Mouse (Mus musculus) kidney, adult 11 months (tissue): ENCODE results near the gene Sdhd.

Experiments used
- DNase-seq: peaks from one replicate; pipeline ENCODE4 v3.0.0; 2022

The Sdhd gene

DNA sequence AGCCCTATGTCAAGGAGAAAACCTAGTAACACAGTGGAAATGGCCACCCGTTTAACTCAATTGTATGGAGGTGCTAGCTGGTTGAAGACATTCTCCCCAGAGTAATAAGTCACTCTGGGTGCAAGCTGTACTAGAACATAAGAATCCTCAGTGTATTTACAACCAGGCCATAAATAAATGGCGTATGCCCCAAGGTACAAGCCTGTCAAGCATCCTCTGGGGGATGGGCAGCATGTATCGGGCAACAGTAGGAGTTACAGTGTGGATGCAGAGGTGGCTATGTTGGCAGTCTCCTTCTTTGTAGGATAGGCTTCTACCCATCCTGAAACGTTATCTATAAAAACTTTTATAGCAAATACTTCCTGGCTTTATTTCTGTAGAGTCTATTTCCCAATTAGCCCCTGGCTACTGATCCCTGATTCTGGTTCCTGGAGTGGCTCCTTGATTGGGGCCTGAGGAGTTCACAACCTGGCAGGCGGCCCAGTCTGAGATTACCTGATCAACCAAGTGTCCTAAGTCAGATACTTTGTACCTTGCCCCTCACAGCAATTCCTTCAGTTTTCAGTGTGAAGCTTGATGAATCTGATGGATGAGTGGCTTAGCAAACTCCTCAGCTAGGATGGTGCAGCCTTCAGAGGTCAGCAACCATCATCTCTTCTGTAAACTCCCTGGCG, 18.3 kb downstream of the Sdhd start:
- DNase-seq: peak; percentile 81

DNA sequence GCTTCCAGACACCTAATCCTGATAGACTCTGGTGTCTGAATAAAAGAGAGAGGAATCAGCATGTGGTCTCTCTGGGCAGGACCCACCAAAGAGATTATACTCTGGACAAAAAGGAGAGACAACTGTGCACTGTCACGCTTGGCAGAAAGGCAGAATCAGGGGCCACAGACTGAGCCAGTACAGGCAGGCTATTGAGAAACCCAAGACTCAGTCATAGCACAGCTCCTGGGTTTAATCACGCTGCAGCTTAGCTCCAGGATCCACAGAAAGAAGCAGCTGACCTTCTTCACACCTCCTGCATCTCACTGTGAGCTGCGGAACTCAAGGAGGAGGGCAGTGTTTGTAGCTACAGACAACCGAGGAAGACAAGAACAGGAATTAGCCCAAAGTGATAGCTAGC, 23.2 kb downstream of the Sdhd start:
- no peak for DNase-seq

DNA sequence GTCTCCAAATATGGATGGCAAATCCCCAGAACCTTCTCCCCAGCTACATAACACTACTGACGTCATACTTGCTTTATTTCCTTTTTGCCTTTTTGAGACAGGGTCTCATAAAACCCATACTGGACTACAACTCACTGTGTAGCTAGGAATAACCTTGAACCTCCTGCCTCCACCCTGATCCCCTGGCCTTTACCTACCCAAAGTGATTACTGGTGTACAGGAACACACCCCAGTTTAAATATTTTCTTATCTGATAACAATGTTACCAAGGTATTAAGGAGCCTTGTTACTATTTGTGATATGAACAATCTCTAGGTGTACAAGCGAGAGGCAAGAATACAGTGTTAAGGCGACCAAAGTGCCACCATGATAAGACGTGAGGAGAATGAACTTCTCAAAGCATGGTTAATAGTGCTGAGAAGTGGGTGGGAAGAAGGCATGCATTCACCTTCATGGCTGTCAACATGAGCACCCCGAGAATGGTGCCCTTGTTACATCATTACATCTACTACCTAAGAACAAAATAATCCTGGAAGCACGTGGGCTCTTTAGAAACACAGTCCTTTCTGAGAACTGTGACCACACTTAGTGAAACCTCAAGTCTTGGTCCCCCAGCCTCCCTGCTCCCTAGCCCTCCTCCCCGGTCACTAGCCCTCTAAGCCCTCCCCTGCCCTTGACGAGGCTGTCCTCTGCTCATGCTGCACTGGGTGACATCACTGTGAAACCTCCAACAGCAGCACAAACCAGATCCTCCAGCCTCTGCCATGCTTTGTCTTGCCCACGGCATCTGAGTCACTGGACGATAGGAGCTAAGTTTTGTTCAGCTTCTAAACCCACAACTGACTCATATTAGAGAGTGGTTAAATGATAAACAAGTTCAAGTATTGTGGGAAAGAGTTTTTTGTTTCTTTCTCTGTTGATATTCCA, 33.8 kb downstream of the Sdhd start:
- no peak for DNase-seq

DNA sequence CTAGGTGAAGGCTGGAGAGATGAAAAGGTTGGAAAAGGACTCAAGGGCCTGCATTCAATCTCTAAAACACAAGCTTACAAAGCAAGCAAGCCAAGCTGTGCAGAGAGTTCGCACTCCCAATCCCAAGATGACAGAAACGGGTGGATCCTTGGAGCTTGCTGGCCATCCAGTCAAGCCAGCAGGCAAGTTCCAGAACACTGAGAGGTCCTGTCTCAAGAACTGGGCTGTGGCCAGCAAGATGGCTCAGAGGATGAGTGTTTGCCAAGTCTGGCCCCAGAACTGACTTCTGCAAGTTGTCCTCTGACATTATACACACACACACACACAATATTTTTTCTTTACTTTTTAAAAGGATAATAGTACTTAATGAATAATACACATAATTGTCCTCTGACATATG, 35.7 kb downstream of the Sdhd start:
- DNase-seq: no peak

DNA sequence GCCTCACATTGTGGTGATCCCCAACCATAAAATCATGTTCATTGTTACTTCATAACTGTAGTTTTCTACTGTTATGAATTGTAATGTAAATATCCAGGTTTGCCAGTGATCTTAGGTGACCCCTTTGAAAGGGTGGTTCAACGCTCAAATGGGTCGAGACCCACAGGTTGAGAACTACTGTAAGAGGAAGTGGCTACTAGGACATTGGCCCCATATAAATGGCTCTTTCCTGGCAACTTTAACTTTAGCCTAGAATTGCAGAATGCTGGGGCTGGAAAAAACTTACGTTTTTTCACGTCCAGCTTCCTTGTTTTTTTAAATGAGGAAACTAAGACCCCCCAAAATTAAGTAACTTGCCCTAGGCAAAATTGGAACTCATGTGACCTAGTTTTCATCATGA, 36.2 kb downstream of the Sdhd start:
- DNase-seq: no peak

DNA sequence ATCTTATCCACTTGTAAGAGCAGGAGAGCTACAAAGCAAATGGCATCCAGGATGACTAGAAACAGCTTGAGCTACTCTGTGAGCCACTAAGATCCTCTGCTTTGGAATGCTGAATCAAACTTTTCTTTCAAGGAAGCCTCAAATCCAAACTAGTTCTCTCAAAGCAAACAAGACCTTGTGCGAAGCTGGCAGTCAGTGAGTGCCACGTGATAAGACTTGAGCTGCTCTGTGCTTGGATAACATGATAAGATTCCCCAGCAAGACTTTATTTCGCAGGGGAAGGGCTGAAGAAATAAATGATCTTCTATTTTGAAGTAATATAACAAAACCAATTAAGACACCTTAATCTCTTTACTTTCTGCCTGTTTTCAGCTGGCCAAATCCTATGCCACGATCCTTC, 37.7 kb downstream of the Sdhd start:
- DNase-seq: no peak

DNA sequence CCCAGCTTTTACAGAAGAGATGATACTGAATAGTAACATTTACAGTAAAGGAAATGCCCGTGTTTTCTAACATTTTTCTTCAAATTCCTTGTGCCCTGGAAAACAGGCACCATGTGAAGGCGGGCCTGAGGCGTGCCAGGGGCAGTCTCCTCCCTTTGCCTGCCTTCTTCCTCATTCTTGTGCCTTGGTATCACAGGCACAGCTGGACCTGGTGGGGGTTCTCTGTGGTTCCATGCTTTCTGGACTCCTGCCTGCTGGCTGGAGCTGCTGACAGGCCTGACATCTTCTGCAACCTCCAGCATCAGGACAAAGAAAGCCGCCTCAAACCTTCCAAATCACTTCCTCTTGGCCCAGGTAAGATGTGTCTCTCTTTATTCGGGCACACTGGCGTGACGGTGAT, 38.4 kb downstream of the Sdhd start:
- no peak for DNase-seq

DNA sequence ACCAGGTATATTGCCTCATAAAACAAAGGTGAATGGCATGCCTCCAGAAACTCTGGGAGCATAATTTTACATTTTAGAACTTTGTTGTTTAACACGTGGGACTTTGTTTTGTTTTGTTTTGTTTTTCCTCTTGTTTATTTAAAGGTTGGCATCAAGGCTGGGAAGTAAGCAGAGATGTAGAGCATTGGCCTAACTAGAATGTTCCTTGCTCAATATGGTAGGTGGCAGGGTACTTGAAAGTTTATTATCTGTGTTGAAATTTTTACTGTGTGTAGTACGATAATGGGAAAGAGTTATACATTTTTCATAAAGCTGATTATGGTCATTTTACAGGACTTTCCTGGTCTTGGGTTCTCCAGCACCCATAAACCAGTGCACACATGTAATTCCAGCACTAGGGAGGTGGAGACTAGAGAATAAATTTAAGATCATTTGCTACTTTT, 41.7 kb downstream of the Sdhd start:
- no peak for DNase-seq

DNA sequence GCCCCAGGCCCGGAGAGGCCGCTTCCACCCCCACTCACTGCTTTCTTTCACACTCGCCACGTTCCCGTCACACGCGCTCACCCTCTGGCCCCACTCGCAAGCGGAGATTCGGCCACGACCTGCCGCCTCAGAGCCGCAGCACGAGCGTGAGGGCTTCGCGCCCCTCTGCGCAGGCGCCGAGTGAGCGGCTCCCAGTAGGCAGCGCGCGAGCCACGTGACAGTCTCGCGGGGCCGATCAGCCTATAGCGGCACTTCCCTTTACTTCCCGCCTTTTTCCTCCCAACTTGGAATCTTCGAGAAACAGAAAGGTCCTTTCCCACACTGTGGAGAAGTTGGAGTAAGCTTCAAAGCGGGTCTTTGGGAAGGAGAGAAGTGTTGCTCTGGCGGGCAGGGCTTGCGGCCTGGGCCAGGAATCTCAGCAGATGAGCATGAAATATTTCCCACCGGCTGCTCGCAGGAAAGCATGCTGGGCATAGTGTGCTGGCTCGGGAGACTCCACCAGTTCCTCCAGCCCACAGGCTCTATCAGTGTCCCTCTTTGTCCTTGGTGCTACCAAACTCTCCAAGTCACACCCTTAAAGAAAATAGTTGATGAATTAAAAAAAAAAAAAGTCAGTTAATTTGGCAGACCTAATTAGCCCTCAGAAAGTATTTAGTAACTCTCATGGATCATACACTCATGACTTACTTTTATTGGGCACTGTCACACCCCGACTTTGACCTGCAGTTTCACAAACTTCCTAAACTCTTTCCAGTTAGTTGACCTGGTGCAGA, 42.3 kb downstream of the Sdhd start, which contains the start of gene Tex12:
TSS of gene Tex12 (minus strand) at position 181 of the 773 bp plus-strand sequence.
- DNase-seq: no peak

DNA sequence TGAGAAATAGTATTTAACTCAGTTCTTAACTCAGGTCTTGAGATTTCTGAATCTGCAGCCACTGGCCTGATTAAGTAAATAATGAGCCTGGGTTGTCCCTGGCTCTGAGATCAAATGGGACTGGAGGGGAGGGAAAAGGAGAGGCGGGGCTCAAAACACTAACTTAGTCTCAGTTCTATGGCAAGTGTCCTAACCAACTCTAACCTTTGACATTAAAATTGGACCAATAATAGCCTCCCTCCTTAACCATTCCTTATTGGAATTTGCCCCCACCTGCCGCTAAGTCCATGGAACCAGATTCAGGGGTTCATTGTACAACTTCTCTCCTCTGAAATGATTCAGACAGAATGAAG, 48.5 kb downstream of the Sdhd start, which contains the start of gene Bco2:
TSS of gene Bco2 (minus strand) at position 88 of the 353 bp plus-strand sequence.
- DNase-seq: peak; percentile 61

DNA sequence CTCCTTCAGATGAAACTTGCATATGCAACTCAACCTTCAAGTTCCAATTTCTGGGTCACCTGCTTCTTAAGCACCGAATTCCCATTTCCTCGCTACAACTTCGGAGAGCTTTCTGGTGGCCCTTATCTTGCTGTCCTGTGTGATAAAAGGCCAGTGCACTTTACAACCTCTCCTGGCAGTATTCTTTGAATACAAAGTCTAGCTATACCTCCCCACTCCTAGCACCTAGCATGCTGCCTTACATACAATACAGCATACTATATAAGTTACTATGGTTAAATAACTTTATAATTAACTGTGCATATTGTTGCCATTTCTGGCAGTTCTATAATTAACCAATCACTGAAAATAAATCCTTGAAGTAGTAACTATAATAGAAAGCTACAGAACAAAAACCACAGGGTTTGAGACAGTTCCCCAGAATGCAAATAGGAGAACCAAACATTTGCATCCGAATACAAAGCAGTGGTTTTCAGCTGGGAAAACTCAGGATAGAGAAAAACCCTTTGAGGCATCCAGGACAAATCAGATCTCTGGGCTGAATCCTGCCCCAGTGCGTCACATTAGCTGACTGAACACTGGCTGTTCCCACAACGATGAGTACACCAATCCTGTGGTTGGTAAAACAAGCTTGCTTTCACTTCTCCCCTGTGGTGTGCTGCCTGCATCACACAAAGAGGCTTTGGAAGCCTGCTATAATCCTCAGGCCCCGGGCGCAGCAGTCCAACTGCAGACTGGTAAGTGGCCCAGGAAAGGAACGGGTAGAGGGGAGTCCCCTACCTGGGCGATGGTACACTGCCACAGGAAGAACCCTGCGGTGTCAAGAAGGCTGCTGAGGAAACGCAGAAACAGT, 49.1 kb downstream of the Sdhd start, which contains the start of gene Il18:
TSS of gene Il18 (plus strand) at position 587 of the 853 bp plus-strand sequence.
- peak; percentile 34 for DNase-seq

DNA sequence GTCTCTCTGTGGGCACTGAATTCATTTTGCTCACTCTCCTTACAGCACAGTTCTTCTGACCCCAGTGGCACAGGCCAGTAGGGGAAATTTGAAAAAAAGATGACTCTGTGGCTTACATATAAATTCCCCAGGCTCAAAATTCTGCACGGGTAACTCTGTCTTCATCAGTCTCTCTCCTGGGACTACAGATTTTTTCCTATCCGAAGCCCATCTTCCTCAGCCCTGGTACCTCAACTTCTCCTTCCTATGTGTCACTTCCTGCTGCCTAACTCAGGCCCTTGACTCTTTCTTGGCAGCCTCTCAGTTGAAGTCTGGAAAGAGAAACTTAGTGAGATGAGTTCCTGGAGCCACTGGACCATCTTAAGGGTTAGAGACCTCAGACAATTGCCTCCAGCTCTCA, 50.1 kb downstream of the Sdhd start:
- DNase-seq: no peak

DNA sequence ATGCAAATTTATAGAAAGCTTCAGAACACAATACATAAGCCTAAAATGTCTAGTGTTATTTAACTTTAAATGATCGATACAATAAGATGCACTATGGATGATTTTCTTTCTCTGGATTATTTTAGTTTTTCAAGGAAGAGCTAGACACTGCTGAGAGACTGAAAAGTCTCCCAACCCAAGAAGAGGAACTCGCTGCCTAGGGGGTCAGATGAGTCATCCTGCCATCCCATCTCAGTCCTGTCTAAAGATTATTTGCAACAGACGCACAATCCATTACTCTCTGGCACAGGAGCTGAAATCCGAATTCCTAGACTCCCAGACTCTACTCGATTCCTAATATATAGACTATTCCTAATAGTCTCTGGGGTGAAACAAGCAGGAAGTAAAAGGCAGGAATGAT, 51.4 kb downstream of the Sdhd start:
- no peak for DNase-seq

DNA sequence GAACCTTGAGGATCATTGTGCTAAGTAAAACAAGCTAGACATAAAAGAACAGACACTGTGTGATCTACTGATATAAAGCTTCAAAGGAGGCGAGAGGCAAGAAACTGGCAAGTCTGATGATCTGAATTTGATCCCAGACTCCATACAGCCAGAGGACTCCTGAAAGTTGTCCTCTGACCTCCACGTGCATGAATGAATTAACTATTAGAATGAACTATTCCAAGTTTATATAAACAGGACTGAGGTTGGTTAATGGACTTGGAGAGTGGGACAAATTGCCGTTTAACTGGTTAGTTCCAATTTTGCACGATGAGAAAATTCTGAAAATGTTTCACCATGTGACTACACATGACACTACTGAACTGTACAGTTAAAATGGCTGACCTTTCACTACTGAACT, 54.7 kb downstream of the Sdhd start:
- no peak for DNase-seq

DNA sequence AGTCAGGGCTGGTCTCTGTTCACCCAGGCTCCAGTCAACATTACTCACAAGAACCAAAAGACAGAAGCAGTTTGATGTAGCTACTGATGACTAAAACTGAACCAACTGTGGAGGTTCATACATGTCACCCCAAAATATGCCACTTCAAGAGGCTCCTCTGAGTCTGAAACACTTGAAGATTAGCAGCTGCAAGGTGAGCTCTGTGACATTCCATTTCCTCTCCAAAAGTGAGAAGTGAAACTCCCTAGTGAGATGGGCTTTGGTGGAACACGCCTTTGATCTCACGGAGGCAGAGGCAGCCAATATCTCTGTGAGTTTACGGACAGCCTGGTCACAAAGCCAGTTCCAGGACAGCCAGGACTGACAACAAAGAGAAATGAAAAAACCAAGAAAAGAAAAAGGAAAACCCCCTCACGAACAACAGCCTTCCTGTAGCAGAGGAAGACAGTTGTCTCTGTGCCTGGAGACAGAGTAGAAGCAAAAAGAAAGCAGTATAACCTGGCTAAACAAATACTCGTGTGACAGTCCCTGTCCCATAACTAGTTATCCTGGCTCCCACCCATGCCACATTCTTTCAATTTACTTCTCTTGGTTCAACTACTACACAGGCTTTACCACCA, 55.6 kb downstream of the Sdhd start:
- no peak for DNase-seq
